ENCODE assay signal across 8 mouse cellular contexts in the genomic region with DNA sequence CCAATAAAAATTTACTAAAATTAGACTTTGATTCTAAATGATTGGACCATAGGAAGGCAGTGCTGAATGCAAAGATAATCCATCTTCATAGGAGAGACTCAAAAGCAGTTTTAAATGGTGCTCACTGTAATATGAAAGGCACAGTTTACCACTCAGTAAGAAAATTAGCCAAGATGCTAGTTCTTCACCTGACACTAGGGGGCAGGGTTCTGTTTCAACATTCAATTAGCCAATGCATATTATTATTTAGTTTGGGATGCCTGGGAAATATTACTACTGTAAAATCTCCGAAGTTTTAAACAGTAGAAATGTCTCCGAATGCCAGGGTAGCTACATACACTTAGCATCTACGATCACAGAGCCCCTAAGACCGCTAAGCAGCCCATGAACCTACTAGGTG.
DNase-seq lines count a peak whose midpoint lies in the region; ATAC-seq and TF ChIP-seq lines count a peak whose summit lies in the region.

No protein-coding gene starts in this region.

- WGBS in limb, embryonic 14.5 days: 73% methylated on average over 4 of the region's 4 CpGs
- WGBS in limb, embryonic 10.5 days: 72% methylated on average over 4 of the region's 4 CpGs
- 65% methylated on average over 4 of the region's 4 CpGs for WGBS in forebrain, embryonic 13.5 days

- no peaks in the 10 kb centered on the region for H3K36me3 ChIP-seq in limb, embryonic 14.5 days (ENCODE audit: control insufficient read depth, insufficient read depth, low read length)
- no peaks in the 10 kb centered on the region for H3K36me3 ChIP-seq in limb, embryonic 10.5 days
- no peaks in the 10 kb centered on the region for H3K36me3 ChIP-seq in forebrain, embryonic 13.5 days (ENCODE audit: poor library complexity, severe bottlenecking)

- DNase-seq in cerebellum, adult 11-12 months: no peak
- DNase-seq in limb, embryonic 14.5 days (ENCODE audit: low spot score): peak; percentile 59
- DNase-seq in limb, embryonic 10.5 days (ENCODE audit: low spot score): no peak
- peak; percentile 67 for DNase-seq in cerebellum, adult 9-10 months
- DNase-seq in lung, postnatal 25 days (ENCODE audit: low spot score): peak; percentile 45

- H3K27ac ChIP-seq in limb, embryonic 14.5 days (replicated peaks; ENCODE audit: low read depth, low read length): no peak overlapping the region
- no peak overlapping the region for H3K27ac ChIP-seq in limb, embryonic 10.5 days
- H3K27ac ChIP-seq in forebrain, embryonic 13.5 days: no peak overlapping the region

- H3K4me3 ChIP-seq in limb, embryonic 14.5 days (replicated peaks; ENCODE audit: low read length): no peak overlapping the region
- no peak overlapping the region for H3K4me3 ChIP-seq in limb, embryonic 10.5 days
- H3K4me3 ChIP-seq in forebrain, embryonic 13.5 days: no peak overlapping the region

- ATAC-seq in cerebellum, adult (ENCODE audit: insufficient number of reproducible peaks, low FRiP score, low TSS enrichment): 0 out of 2 replicates have a peak, but pooled peaks have one; percentile 41
- no peak for ATAC-seq in limb, embryonic 14.5 days (ENCODE audit: low FRiP score, low read depth)
- ATAC-seq in monocyte, adult 5-6 weeks (replicated peaks; ENCODE audit: insufficient number of reproducible peaks, low FRiP score, low TSS enrichment, poor library complexity, severe bottlenecking): no peak
- ATAC-seq in forebrain, embryonic 13.5 days: no peak

- no peaks in the 10 kb centered on the region for H3K9me3 ChIP-seq in limb, embryonic 14.5 days (ENCODE audit: control insufficient read depth, low read length)
- no peaks in the 10 kb centered on the region for H3K9me3 ChIP-seq in limb, embryonic 10.5 days (replicated peaks)
- no peaks in the 10 kb centered on the region for H3K9me3 ChIP-seq in forebrain, embryonic 13.5 days (replicated peaks)

- H3K9ac ChIP-seq in limb, embryonic 14.5 days (ENCODE audit: low read depth, low read length, severe bottlenecking): no peak overlapping the region
- H3K9ac ChIP-seq in forebrain, embryonic 13.5 days: no peak overlapping the region

- no peak overlapping the region for H3K4me2 ChIP-seq in limb, embryonic 14.5 days (replicated peaks; ENCODE audit: low read depth, low read length, severe bottlenecking)
- no peak overlapping the region for H3K4me2 ChIP-seq in forebrain, embryonic 13.5 days

- no peaks in the 10 kb centered on the region for H3K27me3 ChIP-seq in limb, embryonic 14.5 days (ENCODE audit: control insufficient read depth, insufficient read depth, low read length)
- H3K27me3 ChIP-seq in limb, embryonic 10.5 days (ENCODE audit: low read depth, poor library complexity, severe bottlenecking): no peaks in the 10 kb centered on the region
- H3K27me3 ChIP-seq in forebrain, embryonic 13.5 days: no peaks in the 10 kb centered on the region

- peaks cover 9% of the 10 kb centered on the region; the same call in 1 of the 2 replicates for H3K4me1 ChIP-seq in limb, embryonic 14.5 days (ENCODE audit: control insufficient read depth, insufficient read depth, low read length)
- peaks cover 17% of the 10 kb centered on the region for H3K4me1 ChIP-seq in limb, embryonic 10.5 days
- H3K4me1 ChIP-seq in forebrain, embryonic 13.5 days: no peaks in the 10 kb centered on the region

- no peak for TF ChIP-seq POLR2A in limb, embryonic 14.5 days (IDR thresholded peaks at IDR 0.05; ENCODE audit: borderline replicate concordance, extremely low read depth, insufficient read depth, insufficient read length)

Comparison
In these comparisons a context has a peak if more than half of its experiments do, and no peak if none do; other contexts are left out.
1. DNase-seq: peak in limb, embryonic 14.5 days (single experiment), cerebellum, adult 9-10 months (single experiment) and lung, postnatal 25 days (single experiment); none in cerebellum, adult 11-12 months (single experiment) and limb, embryonic 10.5 days (single experiment).